Mouse (Mus musculus): ENCODE measurements around the gene Zfp358. TPM values are rescaled to one million over a fixed set of nuclear protein-coding genes. Genes with fewer than 3 reads are reported as not detected.

The Zfp358 gene
- polyA plus RNA-seq, 1 experiment, result 15.5 TPM

DNA sequence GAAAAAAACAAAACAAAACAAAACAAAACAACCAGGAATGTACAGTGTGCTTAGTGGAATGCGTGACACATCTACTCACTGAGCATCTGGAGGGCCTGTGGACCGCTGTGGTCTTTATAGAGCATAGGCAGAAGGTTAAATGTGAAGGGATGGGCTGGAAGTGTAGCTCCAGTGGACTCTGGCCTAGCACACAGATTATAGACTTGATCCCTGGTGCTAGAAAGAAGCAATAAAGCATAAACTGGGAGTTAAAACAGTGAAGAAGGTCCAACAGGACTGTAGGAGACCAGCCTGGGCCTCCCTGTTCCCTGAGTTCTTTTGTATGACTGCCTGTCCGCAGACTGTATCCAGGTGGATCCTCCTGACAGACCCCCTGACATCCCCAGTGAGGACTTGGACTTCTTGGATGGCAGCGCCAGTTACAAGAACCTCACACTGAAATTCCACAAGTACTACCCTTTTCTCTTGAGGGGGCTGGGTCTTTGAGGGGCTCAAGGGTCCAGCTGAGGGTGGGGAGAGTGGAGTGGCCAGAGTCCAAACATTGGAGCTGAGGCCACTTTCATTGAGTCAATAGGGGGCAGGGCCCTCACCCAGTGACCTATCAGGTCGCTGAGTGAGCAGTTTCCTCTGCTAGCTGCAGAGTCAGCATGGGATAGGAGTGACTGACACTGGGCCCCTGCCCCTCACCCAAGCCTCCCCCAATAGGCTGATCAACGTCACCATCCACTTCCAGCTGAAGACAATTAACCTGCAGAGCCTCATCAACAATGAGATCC, 15.2 kb downstream of the Zfp358 start:
- TF ChIP-seq EP300 (IDR thresholded peaks at IDR 0.05; ENCODE audit: insufficient read depth, low read depth, low read length) (no peak), POLR2A (IDR thresholded peaks at IDR 0.05; ENCODE audit: insufficient read depth, low read length) (no peak), CTCF (IDR thresholded peaks at IDR 0.05; ENCODE audit: low read depth, low read length) (no peak)
- Histone ChIP-seq H3K36me3 (ENCODE audit: control insufficient read depth, insufficient read depth, low read length, poor library complexity, severe bottlenecking) (peaks cover 57% of the 10 kb centered on the region), H3K4me1 (ENCODE audit: control insufficient read depth, insufficient read depth, low read length) (no peaks in the 10 kb centered on the region), H3K4me3 (ENCODE audit: low read depth, low read length) (no peak overlapping the region), H3K9me3 (replicated peaks; ENCODE audit: control insufficient read depth, insufficient read depth, low read length, poor library complexity, severe bottlenecking) (no peaks in the 10 kb centered on the region), H3K9ac (ENCODE audit: low read depth, poor library complexity, severe bottlenecking) (no peak overlapping the region), H3K27me3 (ENCODE audit: control insufficient read depth, insufficient read depth, low read length, poor library complexity, severe bottlenecking) (no peaks in the 10 kb centered on the region), H3K27ac (ENCODE audit: insufficient read depth, low read length) (no peak overlapping the region)

DNA sequence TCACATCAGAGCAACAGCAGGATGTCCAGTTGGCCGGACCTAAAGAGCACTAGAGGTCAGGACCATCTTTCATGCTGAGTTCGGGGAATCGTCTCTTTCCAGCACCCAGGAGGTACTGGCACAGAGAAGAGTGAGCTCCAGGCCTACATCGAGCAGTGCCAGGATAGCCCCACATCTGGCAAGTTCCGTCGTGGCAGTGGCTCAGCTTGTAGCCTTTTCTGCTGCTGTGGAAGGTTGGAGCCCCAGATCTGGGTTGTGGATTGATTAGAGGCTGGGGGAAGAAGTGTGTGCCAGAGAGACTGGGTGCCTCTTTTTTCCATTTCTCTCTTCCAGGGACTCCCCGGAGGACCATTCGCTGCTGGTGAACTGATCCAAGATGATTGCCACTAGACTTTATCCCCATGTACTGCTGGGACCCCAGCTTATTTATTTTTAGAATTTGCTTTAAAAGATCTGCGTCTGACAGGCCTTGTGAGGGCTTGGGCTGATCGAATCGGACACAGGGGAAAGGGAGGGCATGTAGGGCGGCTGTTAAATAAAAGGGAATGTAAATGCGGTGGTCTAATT, 21.8 kb downstream of the Zfp358 start:
- no peaks in the 10 kb centered on the region for H3K4me1 ChIP-seq (ENCODE audit: control insufficient read depth, insufficient read depth, low read length)
- H3K27ac ChIP-seq (ENCODE audit: insufficient read depth, low read length), result no peak overlapping the region
- no peaks in the 10 kb centered on the region for H3K9me3 ChIP-seq (replicated peaks; ENCODE audit: control insufficient read depth, insufficient read depth, low read length, poor library complexity, severe bottlenecking)
- H3K4me3 ChIP-seq (ENCODE audit: low read depth, low read length), result peak overlapping the region; percentile 30; the same call in 1 of the 2 replicates
- TF ChIP-seq CTCF (IDR thresholded peaks at IDR 0.05; ENCODE audit: low read depth, low read length), result no peak
- no peak for TF ChIP-seq EP300 (IDR thresholded peaks at IDR 0.05; ENCODE audit: insufficient read depth, low read depth, low read length)
- no peak for TF ChIP-seq POLR2A (IDR thresholded peaks at IDR 0.05; ENCODE audit: insufficient read depth, low read length)
- H3K9ac ChIP-seq (ENCODE audit: low read depth, poor library complexity, severe bottlenecking), result peak overlapping the region; percentile 75
- peaks cover 23% of the 10 kb centered on the region for H3K36me3 ChIP-seq (ENCODE audit: control insufficient read depth, insufficient read depth, low read length, poor library complexity, severe bottlenecking)
- no peaks in the 10 kb centered on the region for H3K27me3 ChIP-seq (ENCODE audit: control insufficient read depth, insufficient read depth, low read length, poor library complexity, severe bottlenecking)

DNA sequence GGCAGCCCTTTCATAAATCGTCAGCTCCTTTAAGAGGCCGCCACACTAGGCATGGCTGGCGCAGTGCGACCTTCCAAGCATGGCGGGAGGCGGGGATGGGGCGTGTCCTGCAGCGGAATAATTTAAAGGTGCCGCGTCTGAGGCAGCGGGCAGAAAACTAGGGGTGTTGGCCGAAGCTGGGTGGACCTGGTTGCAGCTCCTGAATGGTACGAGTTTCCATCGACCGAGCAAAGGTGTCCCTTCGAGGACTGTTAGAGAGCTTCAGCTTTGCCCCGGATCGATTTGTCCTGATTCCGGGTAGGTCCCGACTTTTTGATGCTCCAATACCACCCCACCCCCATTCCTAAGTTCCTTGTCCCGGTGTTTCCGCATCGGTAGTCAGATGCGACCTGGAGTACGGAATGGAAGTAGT, 22.3 kb downstream of the Zfp358 start, which contains the start of gene Pnpla6:
Pnpla6 (plus strand) TSS at position 125 of the 412 bp plus-strand sequence.
- Histone ChIP-seq H3K4me1 (ENCODE audit: control insufficient read depth, insufficient read depth, low read length) (no peaks in the 10 kb centered on the region), H3K9me3 (replicated peaks; ENCODE audit: control insufficient read depth, insufficient read depth, low read length, poor library complexity, severe bottlenecking) (no peaks in the 10 kb centered on the region), H3K27ac (ENCODE audit: insufficient read depth, low read length) (no peak within 1 kb of the TSS), H3K36me3 (ENCODE audit: control insufficient read depth, insufficient read depth, low read length, poor library complexity, severe bottlenecking) (peaks cover 23% of the 10 kb centered on the region), H3K9ac (ENCODE audit: low read depth, poor library complexity, severe bottlenecking) (peak within 1 kb of the TSS; percentile 75), H3K27me3 (ENCODE audit: control insufficient read depth, insufficient read depth, low read length, poor library complexity, severe bottlenecking) (no peaks in the 10 kb centered on the region), H3K4me3 (ENCODE audit: low read depth, low read length) (peak within 1 kb of the TSS; percentile 84)
- TF ChIP-seq POLR2A (IDR thresholded peaks at IDR 0.05; ENCODE audit: insufficient read depth, low read length), result no peak

DNA sequence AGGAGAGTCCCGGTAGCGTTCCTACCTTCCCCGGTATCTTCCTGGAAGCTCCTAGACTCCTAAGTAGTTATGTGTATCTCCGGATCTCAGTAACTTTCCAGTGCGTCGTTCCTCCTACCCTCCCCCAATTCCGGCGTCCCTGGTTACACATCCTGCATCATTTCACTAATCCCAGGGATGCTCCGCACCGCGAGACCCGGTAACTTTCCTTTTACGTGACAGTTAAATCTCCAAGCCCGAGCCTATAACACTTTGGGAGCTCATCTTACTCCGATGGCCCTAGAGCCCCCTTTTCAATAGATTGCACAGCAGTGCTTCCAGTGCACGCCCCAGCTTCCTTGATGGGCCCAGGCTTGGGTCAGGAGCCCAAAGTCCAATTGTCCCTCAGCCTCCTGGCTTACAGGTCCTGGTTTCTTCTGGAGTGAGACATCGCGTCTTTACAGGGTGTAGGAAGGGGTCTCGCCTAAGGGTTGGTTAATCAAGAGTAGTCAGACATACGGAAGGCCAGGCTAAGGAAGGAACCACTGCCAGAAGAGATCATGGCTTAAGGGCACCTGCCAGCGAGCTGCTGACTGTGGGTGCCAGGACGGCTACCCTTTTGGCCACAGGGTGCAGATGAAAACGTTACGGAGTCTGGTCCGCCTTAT, 23.0 kb downstream of the Zfp358 start:
- peaks cover 19% of the 10 kb centered on the region for H3K36me3 ChIP-seq (ENCODE audit: control insufficient read depth, insufficient read depth, low read length, poor library complexity, severe bottlenecking)
- TF ChIP-seq CTCF (IDR thresholded peaks at IDR 0.05; ENCODE audit: low read depth, low read length) (no peak), POLR2A (IDR thresholded peaks at IDR 0.05; ENCODE audit: insufficient read depth, low read length) (no peak), EP300 (IDR thresholded peaks at IDR 0.05; ENCODE audit: insufficient read depth, low read depth, low read length) (no peak)

DNA sequence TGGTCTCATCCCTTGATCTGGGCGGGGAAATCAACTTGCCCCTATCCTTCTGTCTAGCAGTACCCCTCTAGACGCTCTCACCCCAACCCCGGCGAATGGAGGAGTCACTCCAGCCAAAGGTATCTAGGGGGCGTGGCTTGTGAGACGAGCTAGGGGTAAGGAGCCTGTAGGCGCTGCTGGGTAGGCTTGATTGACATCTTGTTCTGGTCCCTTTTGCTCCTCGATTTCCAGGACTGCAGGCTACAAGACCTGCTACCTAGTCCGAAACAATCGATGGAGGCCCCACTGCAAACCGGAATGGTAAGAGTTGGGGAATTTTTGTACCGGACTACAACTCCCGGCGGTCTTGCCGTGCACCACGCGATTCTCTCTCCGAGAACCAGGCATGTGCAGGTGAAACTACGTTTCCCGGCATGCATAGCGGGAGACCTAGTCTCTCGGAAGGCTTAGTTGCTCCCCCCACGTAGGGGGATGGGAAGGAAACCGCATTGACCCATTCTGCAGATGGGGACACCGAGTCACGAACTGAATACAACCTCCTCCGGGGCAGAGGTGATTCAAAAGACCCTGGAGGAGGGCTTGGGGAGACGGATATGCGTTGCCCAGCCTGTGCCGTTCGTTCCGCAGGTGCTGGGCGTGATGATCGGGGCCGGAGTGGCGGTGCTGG, 23.6 kb downstream of the Zfp358 start:
- Histone ChIP-seq H3K36me3 (ENCODE audit: control insufficient read depth, insufficient read depth, low read length, poor library complexity, severe bottlenecking) (peaks cover 20% of the 10 kb centered on the region), H3K4me1 (ENCODE audit: control insufficient read depth, insufficient read depth, low read length) (no peaks in the 10 kb centered on the region), H3K9me3 (replicated peaks; ENCODE audit: control insufficient read depth, insufficient read depth, low read length, poor library complexity, severe bottlenecking) (no peaks in the 10 kb centered on the region), H3K4me3 (ENCODE audit: low read depth, low read length) (peak overlapping the region; percentile 84), H3K27ac (ENCODE audit: insufficient read depth, low read length) (no peak overlapping the region), H3K27me3 (ENCODE audit: control insufficient read depth, insufficient read depth, low read length, poor library complexity, severe bottlenecking) (no peaks in the 10 kb centered on the region), H3K9ac (ENCODE audit: low read depth, poor library complexity, severe bottlenecking) (peak overlapping the region; percentile 75)
- no peak for TF ChIP-seq EP300 (IDR thresholded peaks at IDR 0.05; ENCODE audit: insufficient read depth, low read depth, low read length)
- no peak for TF ChIP-seq POLR2A (IDR thresholded peaks at IDR 0.05; ENCODE audit: insufficient read depth, low read length)
- no peak for TF ChIP-seq CTCF (IDR thresholded peaks at IDR 0.05; ENCODE audit: low read depth, low read length)

More for the DNA sequence above, 23.0 kb downstream of the Zfp358 start:
- no peaks in the 10 kb centered on the region for H3K9me3 ChIP-seq (replicated peaks; ENCODE audit: control insufficient read depth, insufficient read depth, low read length, poor library complexity, severe bottlenecking)
- peak overlapping the region; percentile 75 for H3K9ac ChIP-seq (ENCODE audit: low read depth, poor library complexity, severe bottlenecking)
- H3K4me3 ChIP-seq (ENCODE audit: low read depth, low read length), result peak overlapping the region; percentile 84
- no peak overlapping the region for H3K27ac ChIP-seq (ENCODE audit: insufficient read depth, low read length)
- no peaks in the 10 kb centered on the region for H3K27me3 ChIP-seq (ENCODE audit: control insufficient read depth, insufficient read depth, low read length, poor library complexity, severe bottlenecking)
- H3K4me1 ChIP-seq (ENCODE audit: control insufficient read depth, insufficient read depth, low read length), result no peaks in the 10 kb centered on the region
